Mouse (Mus musculus) retina, adult 2 months (tissue): ENCODE measurements around the gene Tnfsf15.

Experiments used
- DNase-seq: peaks from one replicate; pipeline ENCODE4 v3.0.0-alpha.2; 2012; ENCODE audit warnings: low read depth, low spot score

The Tnfsf15 gene

DNA sequence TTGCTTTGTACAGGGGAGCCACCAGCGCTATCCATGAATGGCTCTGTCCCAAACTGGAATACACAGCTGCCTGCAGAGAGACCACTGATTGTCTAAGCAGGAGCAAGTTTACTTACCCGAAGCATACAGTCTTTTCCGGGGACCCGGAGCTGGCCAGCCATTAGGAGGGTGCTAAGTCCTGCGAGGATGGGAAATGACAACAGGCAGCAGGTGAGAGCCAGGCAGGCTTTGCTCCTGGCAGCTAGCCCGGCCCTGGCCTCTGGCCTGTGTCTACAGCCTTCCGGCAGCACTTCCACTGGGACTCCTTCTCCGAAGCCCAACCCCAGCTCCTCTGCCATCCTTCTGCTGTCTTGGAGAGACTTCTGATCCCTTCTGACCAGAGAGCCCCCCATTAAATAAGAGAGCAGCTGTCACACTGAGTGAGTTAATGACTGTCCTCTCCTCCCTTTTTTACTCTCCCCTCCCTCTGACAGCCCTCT, at the start of gene Tnfsf15:
Tnfsf15 (minus strand) TSS at position 421 of the 479 bp plus-strand sequence.
- no peak for DNase-seq

DNA sequence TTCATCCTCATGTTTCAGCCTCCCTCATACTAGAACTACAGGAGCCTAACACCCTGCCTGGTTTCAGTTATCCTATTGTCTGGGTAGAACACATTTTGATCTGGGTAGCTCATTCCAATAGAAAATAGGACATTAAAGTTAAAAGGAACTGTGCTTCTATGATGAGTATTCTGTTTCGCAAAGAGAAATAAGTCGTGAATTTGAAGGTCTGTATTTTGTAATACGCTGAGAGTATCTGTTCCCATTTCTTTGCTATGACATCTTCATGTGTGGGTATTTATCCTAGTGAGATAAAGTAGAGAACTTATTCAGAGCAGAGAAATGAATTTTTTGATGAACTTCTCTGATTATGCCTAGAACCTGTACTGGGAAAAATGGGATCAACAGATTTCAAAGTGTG, 47.4 kb upstream of the Tnfsf15 start:
- no peak for DNase-seq

DNA sequence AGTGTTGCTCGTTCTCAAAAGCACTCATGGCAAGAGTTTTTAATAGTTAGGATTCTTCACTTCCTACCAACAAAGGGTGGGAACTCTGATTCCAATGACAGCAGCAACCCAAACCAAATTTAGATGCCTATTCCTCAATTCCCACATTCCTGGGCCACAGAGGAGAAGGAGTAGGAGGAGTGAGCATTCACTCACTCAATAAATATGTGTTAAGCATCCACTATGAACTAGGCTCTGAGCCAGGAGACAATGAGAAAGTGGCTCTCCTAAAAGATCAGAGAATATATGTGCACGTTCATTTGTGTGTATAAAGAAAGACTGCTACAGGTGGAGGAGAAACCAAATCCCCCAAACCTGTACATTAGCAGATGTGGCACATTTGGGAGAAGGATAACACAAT, 40.6 kb upstream of the Tnfsf15 start:
- DNase-seq = no peak

DNA sequence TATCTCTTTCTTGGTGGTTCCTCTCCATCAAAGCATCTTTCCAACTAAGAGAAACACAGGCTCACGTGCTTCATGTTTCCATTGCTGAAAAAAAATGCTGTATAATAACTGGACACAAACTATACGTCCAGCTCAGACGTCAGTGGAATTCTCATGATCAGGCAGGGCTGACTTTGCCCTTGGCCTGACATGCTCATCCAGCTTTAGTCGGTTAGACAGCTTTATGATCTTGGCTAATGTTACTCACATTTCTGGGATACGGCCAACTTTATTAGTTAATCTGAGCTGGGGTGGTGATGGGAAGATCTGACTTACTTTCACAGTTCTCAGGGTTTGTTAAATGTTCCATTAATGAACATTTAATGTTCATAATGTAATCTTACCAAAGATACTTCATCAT, 38.9 kb upstream of the Tnfsf15 start:
- no peak for DNase-seq

DNA sequence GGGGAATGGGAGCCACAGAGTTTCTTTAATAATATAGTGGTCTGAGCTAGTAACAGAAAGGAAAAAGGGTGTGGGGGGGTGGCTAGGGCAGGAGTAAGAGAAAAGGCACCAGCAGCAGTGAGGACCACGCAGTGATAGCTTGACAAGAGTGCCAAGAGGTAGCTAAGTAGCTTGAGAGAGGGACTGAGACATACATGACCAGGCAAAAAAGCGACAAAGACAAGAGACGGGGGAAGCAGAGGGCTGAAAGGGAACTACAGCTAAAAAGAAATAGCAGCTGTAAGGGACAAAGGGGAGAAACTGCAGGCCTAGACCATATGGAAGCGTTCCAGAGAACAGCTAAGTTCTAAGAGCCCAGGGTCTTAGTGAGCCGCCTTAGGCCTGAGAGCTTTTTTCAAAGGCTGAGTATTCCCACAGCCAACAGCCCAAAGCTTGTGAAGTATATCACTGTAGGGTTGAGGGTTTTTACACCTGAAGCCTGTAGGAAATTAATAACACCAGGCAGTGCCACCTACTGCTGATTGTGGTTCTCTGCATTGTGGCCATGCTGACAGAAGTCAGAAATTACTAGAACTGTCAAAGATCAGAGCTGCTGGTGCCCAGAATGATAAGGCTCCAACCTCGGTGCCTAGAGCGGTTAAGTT, 38.2 kb upstream of the Tnfsf15 start:
- DNase-seq = no peak

DNA sequence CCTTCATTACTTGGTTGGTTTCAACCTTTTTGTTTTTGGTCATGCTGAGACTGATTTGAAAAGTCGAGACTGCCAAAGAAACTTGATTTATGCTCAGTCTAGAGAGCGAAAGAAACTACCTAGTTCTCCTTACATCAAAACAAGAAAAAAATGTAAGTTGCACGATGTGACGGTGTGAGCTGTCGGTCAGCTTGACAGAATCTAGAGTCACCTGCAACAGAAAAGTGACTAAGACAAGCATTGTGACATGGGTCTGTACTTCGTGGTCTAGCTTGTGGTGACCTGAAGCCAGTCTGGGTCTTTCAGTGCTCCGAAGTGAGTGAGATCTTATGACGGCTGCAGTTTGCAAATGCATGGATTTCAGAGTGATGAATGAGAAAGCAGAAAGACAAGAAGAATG, 32.3 kb upstream of the Tnfsf15 start:
- no peak for DNase-seq

DNA sequence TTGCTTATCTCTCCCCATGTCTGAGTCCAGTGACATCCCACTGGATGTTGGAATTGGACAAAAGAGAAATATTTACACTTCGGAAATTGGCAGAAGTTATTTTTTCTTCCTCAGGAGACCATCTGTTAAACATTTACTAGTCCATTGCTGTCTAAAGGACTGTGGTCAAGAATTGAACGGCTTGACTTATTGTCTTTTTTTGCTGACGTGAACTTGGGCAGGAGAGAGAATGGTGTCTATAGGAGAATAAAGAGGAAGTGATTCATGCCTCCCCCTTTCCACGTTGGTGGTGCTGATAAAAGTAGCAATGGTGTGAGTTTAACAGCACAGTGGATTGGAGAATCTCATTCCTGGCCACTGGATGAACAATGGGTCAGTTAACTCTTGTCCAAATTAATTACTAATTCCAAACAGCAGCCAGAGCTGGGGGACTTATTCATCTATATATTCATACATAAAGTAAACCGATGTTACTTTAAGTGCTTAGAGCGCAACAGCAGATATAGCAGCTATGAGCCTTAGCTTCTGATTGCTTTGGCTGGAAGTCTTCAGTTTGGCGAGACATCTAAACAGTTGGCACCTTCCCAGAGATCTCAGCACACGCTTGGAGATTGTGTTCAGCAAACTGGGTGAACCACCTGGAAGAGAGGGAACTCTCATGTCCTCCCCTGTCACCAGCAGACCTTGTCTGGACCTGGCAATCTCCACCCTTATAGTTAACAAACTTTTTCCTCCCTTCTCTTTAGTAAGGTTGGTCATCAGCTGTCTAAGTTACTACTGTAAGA, 28.6 kb upstream of the Tnfsf15 start:
- no peak for DNase-seq

DNA sequence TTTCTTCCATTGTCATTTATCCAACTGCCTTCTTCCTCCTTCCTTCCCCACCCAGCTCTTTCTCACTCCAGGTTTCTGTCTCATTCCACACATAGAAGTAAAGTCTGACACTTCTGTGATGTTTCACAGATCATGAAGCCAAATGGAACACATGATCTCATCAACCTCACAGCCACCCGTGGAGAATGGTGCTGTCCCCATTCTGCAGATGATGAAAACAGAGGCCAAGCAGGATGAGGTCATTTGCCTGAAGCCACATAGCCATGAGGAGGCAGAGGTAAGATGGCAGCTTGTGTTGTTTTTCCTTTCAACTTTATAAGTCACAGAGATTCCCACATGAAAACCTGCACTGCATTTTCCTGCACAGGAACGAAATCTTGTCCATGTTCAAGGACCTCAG, 27.6 kb upstream of the Tnfsf15 start:
- DNase-seq = no peak

DNA sequence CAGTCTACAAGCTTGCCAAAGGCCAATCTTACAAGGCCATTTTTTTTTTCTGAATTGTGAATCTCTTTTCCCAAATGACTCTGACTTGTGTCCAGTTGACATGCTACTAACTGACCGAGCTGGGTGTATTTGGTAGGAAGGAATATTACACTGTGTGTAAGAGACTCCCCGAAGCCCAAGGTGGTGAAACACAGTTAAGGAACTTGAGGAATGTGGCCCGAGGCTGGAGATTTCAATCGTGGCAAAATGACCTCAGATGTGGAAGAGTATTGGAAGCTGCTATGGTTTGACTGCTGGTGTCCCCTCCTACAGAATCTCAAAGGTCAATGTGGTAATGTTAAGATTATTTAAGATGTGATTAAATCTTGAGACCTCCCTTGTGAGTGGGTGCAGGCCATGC, 26.4 kb upstream of the Tnfsf15 start:
- DNase-seq = no peak

DNA sequence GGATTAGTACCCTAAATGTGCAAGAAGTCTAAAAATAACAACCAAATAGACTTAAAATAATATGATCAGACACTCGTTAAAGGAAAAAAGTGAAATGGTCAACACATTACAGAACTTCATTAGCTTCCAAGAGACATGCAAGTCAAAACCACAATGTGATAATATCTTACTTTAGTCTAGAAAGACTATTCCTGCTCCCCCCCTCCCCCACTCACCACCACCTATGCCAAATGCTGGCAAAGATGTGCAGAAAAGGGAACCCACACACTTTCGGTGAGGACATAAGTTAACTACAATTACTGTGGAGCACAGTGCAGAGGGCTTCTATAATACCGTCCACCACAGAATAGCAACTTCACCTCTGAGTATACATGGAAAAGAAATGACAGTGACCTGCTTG, 24.2 kb upstream of the Tnfsf15 start:
- DNase-seq = no peak

DNA sequence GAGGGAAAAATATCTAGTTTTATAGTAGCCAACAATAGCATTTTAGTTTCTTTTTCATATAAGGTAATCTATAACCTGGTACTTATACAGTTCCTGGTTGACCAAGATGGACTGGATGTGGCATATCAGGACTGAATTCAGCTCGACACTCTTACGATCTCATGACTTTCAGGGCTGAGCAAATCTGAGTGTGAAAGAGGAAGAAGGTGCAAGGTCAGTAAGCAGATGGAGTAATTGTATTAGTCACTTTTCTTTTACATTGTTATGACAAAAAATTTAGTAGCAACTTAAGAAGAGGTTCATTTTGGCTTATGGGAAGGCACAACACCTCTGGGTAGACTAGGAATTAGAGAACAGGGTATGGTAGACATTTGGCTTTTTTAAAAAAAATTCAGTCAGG, 20.1 kb upstream of the Tnfsf15 start:
- DNase-seq = no peak

DNA sequence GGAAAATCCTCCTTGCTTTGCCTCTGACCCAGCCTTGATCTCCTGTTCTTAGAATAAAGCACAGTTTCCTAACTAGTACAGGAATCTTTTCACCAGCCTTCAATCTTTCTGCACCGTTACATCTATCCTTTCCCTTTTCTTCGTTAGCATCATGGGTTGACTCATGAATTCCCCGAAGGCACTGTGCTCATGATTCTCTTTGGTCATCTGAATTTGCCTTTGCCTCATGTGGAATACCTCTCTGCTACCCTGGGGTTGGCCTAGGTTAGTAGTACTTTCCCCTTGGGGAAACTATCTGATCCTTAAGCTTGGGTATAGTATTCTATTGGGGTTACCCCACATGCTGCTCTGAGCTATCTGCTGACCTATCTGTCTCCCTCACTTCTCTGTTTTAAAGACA, 15.0 kb upstream of the Tnfsf15 start:
- DNase-seq = no peak

DNA sequence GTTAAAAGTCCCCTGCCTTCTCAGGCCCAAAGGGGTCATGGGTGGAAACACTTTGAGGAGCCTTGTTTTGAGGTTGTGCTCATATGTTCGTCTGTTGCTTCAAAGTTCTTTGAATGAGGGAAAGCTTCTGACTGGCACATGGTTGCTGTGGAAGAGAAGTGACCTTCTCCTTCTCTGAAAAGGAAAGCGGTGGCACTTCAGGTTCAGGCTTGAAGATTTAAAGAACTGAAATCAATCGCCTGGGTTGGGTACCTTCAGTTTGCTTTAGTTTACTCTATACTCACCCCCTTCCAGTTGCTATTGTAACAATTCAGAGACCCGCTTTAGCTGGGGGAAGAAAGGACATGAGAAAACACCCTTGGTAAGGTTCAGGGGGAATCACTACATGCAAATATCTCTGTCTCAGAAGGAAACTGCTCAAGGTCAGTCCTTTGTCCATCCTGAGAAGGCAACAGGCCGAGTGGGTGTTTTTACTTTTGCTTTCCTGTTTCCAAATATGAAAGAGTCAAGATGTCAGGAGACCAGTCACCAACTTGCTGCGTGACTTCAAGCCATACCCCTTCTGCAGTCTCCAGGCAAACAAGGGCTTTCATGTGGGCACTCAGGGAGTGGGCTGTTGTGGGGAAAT, 12.7 kb upstream of the Tnfsf15 start:
- DNase-seq = no peak

DNA sequence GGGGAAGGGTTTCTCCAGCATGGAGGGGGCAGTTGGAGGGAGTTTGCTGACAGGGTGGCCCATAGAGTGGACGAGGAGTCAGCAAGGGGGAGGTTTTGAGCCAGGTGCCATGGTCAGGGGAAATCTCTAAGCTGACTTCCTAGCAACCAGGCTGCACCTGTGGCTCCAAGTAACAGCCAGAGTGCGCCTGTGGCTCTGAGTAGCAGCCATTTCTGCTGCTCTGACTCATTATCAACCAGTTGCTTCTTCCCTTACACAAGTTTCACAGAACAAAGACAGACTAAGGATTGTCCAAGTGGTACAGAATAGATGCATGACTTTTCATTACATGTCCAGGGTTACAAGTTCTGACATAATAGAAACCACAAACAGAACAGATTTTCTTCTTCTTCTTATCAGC, 11.2 kb upstream of the Tnfsf15 start:
- no peak for DNase-seq

DNA sequence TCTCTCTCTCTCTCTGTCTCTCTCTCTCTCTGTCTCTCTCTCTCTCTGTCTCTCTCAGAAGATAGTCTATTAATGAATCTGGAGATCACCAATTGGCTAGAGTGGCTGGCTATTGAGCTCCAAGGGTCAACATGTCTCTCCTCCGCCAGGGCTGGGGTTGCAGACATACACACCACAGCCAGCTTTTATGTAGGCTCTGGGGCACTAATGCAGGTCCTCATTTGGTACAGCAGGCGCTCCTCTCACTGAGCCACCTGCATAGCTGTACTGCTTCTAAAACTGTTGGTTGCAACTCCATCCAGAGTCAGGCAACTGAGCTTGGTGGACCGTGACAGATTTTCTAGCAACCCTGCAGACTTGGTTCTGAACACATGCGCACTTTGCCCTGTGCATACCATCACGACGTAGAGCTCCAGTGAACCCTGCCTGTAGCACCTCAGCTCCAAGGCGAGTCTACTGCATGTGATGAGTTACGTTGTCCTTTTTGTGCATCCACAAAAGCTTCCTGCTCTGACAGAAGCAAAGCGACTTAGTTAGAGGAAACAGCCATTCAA, 9.6 kb upstream of the Tnfsf15 start:
- DNase-seq = no peak

DNA sequence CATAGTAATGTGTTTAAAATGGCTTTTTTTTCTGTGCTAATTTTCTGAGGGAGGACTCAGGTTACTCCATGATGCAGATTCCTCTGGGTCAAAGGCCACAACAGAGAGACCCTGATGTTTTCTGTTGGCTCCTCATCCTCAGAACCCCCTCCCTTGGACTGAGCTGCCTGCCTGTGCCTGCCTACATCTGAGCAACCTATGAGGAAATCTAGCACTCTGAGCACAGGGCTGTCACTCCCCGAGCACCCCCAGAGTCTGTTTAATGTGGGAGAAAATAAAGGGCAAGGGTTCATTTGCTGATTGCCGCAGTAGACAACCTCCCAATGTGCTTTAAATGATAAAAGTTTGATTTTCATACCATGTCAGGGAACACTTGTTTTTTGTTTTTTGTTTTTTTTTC, 8.9 kb upstream of the Tnfsf15 start:
- DNase-seq = no peak

DNA sequence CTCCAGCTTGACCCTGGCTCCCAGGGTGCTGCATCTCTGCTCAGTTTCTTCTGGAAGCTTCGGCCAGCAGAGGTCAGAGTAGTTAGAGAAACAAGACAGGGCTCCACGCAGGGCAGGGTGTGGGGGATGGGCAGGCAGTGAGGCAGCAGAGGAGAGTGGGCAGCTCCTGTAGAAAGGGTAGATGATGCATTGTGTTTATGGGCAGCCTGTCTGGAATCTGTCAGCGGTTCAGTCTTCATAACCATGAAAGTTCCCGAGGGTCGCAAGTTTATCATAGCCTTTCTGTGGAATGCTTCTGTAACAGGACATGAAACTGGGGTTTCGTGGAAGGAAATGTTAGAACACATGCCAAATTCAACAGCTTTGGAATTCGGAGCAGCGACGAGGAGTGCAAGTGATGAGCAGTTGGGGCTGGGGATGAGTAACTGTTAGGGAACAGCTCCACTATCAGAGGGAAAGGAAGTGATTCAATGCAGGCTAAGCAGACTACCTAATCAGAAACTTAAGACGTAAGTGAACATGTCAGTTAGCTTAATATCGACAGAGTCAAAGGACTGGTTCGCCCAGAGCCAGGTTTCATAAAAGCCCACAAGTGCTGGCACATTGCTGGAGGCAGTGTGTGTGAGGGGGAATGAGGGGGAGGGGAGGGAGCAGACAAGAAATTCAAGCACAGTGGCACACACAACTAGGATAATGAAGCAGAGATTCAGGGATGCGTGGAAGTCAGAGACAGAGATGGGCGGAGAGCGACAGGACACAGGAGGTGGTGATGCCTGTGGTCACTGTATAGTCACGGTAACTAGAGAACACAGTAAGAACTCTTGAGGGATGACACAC, 8.0 kb upstream of the Tnfsf15 start:
- DNase-seq = no peak

DNA sequence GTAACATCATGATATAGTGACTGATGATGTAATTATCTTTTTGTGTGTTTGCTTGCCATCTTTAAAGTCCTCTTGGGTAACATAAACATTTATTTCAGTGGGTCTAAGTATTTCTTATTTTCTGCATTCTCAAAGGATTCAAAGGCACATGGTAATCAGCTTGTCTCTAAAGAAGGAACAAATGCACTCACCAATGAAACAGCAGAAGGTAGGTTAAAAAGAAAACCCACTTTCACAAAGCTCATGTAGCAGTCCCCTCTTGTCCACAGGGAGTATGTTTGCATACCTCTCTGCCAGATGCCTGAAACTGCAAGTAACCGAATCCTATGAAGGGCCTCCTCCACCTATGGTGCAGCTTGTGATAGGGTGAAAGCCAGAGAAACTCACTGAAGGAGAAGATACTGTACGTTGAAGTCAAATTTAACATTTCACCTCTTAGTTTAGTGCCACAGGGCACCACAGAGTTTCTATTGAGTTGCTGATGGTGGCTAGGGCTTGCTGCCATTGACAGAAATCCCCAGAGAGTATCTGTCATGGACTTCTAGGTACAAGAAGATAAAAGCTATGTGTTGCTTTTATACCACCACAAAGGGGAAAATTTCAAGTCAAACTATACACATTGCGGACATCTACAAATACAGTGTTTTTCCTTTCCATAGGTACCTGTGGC, 3.3 kb upstream of the Tnfsf15 start:
- no peak for DNase-seq

DNA sequence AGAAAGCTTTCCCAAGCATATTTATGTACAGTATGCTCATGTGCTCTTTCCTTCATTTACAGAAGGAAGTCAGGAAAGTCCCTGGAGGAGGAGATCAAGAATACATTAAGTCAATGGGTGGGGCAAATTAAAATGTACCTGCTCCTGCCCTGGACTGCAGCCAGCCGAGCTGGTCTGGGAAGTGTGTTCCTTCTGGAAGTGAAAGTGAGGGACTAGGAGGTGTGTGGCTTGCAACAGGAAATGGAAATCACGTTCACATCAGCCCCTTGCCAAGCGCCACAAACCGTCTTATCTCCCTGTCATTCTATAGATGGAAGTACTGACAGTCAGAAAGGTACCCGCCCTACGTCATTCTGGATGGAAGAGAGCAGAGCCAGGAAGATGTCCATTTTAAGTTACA, 358 bp upstream of the Tnfsf15 start:
- no peak for DNase-seq

DNA sequence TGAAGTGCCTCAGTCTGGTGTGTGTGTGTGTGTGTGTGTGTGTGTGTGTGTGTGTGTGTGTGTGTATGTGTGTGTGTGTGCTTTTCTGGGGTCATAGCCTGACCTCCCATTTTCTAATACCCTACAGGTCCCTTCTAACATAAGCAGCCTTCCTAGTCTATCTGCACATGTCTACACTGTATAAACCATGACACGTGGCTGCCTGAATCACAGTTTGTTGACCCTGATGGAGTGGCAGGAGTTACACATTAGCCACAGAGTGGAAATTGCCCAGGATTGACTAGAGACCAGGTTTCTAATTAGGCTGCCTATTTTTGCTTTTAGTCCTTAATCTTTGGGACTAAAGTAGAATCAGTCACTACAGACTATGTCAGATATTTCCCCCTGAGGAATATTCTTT, 1.3 kb downstream of the Tnfsf15 start:
- DNase-seq = no peak

DNA sequence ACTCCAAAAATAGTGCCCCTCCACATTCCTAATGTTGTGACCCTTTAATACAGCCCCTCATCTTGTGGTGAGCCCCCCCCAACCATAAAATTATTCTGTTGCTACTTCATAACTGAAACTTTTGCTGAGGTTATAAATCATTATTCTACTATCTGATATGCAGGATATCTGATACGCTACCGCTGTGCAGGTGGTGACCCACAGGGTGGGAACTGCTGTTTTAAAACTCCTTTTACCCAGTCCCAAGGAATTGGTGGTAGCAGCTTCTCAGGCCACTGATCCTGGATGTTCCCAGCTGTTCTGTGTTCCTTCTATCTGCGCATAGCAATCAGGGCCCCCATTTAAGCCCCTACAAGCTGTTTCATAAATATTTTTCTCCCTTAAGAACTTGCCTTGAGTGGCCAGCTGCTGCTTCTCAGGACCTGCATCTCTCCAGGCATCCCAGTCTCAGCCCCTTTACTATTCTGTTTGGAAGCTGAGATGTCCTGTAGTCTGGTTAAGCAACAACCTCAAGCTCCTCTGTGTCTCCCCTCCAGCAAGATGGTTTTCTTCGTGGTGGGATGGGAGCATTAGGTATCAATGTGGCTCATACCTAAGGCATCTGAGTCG, 2.0 kb downstream of the Tnfsf15 start:
- DNase-seq = no peak
